Mouse (Mus musculus) c-Kit-negative CD71-positive TER-119-positive erythroid progenitor cells, embryonic 14.5 days (primary cell): Measurements from ENCODE around the gene Hyal1.

Experiments
- DNase-seq: peaks from one replicate; pipeline ENCODE4 v3.0.0-alpha.2; 2013; ENCODE audit warnings: low read depth, low spot score

Gene Hyal1

GRCm38 (mm10) chr9:107576357-107577107 is at the start of gene Hyal1:
Gene Hyal1, plus strand, starts transcription at chr9:107576927.
- DNase-seq: peak; percentile 81

- peak; percentile 75 for DNase-seq
Measured at GRCm38 (mm10) chr9:107533791-107534407, 42.8 kb upstream of the Hyal1 start, which contains the start of gene Tmem115. Gene Tmem115, plus strand, starts transcription at chr9:107533945.

- no peak for DNase-seq
Measured at GRCm38 (mm10) chr9:107534408-107535202, 42.1 kb upstream of the Hyal1 start.

- no peak for DNase-seq
Measured at GRCm38 (mm10) chr9:107538231-107538630, 38.5 kb upstream of the Hyal1 start.

- no peak for DNase-seq
Measured at GRCm38 (mm10) chr9:107538711-107539110, 38.0 kb upstream of the Hyal1 start.

- no peak for DNase-seq
Measured at GRCm38 (mm10) chr9:107539940-107540339, 36.8 kb upstream of the Hyal1 start.

- no peak for DNase-seq
Measured at GRCm38 (mm10) chr9:107540420-107540819, 36.3 kb upstream of the Hyal1 start.

GRCm38 (mm10) chr9:107541005-107541404 is 35.7 kb upstream of the Hyal1 start:
- DNase-seq: no peak

GRCm38 (mm10) chr9:107541474-107542351 is 35.0 kb upstream of the Hyal1 start, which contains the start of the genes Cyb561d2 and Nprl2:
Gene Cyb561d2, minus strand, starts transcription at chr9:107542193.
Gene Nprl2, plus strand, starts transcription at chr9:107542226.
- DNase-seq: peak; percentile 71

GRCm38 (mm10) chr9:107542352-107542686 is 34.4 kb upstream of the Hyal1 start:
- DNase-seq: no peak

GRCm38 (mm10) chr9:107542721-107543120 is 34.0 kb upstream of the Hyal1 start:
- no peak for DNase-seq

- DNase-seq: no peak
Measured at GRCm38 (mm10) chr9:107543299-107543698, 33.4 kb upstream of the Hyal1 start.

GRCm38 (mm10) chr9:107544196-107544700 is 32.5 kb upstream of the Hyal1 start:
- DNase-seq: no peak

GRCm38 (mm10) chr9:107544729-107545128 is 32.0 kb upstream of the Hyal1 start:
- DNase-seq: no peak

- DNase-seq: no peak
Measured at GRCm38 (mm10) chr9:107545199-107545598, 31.5 kb upstream of the Hyal1 start.

- DNase-seq: peak; percentile 65
Measured at GRCm38 (mm10) chr9:107545602-107546001, 31.1 kb upstream of the Hyal1 start.

GRCm38 (mm10) chr9:107547026-107547425 is 29.7 kb upstream of the Hyal1 start, which contains the start of gene Zmynd10:
Gene Zmynd10, plus strand, starts transcription at chr9:107547298.
- DNase-seq: peak; percentile 85

GRCm38 (mm10) chr9:107547957-107548356 is 28.8 kb upstream of the Hyal1 start:
- DNase-seq: no peak

- DNase-seq: no peak
Measured at GRCm38 (mm10) chr9:107548820-107549219, 27.9 kb upstream of the Hyal1 start.

GRCm38 (mm10) chr9:107549297-107550074 is 27.2 kb upstream of the Hyal1 start:
- DNase-seq: no peak
